Mouse (Mus musculus): ENCODE results near the gene Lrrc10. TPM values are rescaled to one million over a fixed set of nuclear protein-coding genes. Genes with fewer than 3 reads are reported as not detected.

The Lrrc10 gene
- polyA plus RNA-seq, 1 experiment from 2014 or later, result not detected

DNA sequence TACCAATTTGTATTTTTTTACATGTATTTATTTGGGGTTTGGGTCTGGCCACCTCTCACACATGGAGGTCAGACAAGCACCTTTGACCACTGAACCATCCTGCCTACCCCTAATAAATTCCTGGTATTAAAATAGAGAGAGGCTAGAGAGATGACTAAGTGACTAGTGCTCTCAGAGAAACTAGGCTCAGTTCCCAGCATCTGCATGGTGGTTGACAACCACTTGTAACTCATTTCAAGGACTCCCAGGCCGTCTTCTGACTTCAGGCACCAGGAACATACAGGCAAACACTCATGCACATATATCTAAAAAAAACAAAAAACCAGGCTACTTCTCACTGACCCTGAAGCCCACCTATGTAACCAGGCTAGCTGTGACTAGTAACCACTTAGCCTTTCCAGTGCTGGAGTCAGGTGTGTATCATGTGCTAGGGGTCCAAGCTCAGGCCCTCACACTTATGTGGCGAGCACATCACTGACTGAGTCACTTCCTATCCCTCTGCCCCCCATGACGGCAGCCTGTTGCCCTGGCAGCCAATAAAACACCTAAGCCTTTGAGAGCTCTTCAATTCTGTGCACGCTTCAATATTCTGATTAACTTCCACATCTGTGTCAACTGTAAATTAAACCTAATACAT lies 4.9 kb downstream of the Lrrc10 start:
- no peak overlapping the region for H3K27ac ChIP-seq

DNA sequence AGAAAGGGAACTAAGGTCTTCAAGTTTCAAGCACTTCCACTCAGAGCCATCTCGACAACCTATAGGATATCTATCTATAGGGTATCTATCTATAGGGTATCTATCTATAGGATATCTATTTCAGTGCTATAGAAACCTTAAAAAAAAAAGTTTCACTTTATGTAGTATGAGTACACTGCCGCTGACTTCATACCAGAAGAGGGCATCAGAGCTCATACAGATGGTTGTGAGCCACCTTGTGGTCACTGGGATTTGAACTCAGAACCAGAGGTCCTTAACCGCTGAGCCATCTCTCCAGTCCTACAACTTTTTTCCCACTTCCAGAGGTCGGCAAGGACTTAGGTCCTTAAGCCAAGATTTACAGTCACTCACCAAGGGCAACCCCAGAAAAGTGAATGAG lies 10.5 kb downstream of the Lrrc10 start:
- Histone ChIP-seq H3K27me3 (replicated peaks) (no peaks in the 10 kb centered on the region), H3K4me1 (no peaks in the 10 kb centered on the region), H3K36me3 (peaks cover 74% of the 10 kb centered on the region), H3K9me3 (no peaks in the 10 kb centered on the region), H3K27ac (no peak overlapping the region), H3K4me2 (no peak overlapping the region), H3K9ac (no peak overlapping the region), H3K4me3 (replicated peaks) (no peak overlapping the region)
- WGBS, result 93% methylated on average over 4 of the region's 4 CpGs
- no peak for ATAC-seq (ENCODE audit: insufficient read depth, low FRiP score, low read depth)

More for the DNA sequence above, 4.9 kb downstream of the Lrrc10 start:
- Histone ChIP-seq H3K9ac (no peak overlapping the region), H3K4me1 (0 out of 2 replicates have a peak, but pooled peaks cover 8% of the 10 kb centered on the region), H3K27me3 (replicated peaks) (no peaks in the 10 kb centered on the region), H3K9me3 (no peaks in the 10 kb centered on the region), H3K4me3 (replicated peaks) (no peak overlapping the region), H3K36me3 (peaks cover 42% of the 10 kb centered on the region), H3K4me2 (no peak overlapping the region)
- ATAC-seq (ENCODE audit: insufficient read depth, low FRiP score, low read depth), result no peak
- 76% methylated on average over 4 of the region's 4 CpGs for WGBS

DNA sequence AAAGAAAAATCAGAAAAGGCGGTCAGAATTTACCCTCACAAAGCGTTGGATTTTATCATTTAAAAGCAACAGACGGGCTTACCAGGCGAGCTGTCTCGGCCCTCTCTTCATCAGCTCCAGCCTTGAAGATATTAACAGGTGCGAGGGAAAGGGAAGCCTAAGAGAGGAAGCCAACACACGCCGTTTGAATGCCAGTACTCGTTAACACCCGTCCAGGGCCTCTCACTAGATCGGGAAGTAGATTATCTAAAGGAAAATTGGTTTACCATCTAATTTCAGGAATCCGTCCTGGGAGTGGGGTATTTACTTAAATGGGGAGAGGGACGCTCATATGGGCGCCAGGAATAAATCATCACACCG lies 17.7 kb downstream of the Lrrc10 start:
- WGBS, result 2% methylated on average over 15 of the region's 15 CpGs
- Histone ChIP-seq H3K9me3 (no peaks in the 10 kb centered on the region), H3K27ac (peak overlapping the region; percentile 91), H3K4me1 (peaks cover 5% of the 10 kb centered on the region; the same call in 1 of the 2 replicates), H3K4me2 (peak overlapping the region; percentile 86), H3K27me3 (replicated peaks) (no peaks in the 10 kb centered on the region), H3K9ac (peak overlapping the region; percentile 95), H3K4me3 (replicated peaks) (peak overlapping the region; percentile 100), H3K36me3 (peaks cover 33% of the 10 kb centered on the region)
- no peak for ATAC-seq (ENCODE audit: insufficient read depth, low FRiP score, low read depth)

DNA sequence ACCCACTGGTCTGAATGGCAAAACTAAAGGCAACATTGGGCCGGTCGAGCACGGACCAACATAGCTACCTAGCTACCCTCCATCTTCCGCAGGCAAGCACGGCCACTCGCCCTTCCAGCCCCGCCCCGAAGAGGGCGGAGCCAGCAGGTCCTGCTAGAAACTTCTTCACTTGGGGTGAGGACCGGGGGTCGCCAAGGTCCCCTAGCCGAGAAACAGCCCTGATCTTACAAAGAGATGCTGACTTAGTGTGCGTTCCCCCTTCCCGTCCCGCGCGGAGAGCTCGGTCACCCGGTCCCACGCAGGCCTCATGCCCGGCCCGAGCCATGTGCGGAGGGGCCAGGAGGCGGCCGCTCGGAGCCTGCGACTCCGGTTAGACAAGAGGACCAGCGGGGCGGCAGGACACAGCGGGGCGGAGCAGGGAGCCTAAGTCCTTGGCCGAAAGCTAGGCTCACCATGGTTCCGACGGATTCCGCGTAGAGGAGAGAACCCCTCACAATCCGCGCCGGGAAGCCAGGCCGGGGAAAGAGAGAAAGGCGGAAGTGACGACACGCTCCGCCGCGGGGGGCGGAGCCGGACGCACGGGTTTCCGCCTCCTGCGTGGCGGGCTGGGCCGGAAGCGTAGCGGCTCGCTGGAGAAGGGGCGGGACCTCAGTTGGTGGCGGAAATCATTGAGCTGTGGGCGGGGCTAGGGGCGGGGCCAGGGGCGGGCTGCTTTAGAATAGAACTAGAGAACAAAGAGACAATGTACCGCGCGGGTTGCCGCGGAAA lies 18.3 kb downstream of the Lrrc10 start, which contains the start of gene Cct2:
Cct2 (minus strand) TSS at position 561 of the 768 bp plus-strand sequence.
- Histone ChIP-seq H3K9ac (peak within 1 kb of the TSS; percentile 95), H3K36me3 (peaks cover 30% of the 10 kb centered on the region), H3K9me3 (no peaks in the 10 kb centered on the region), H3K4me3 (replicated peaks) (peak within 1 kb of the TSS; percentile 100), H3K27ac (peak within 1 kb of the TSS; percentile 91), H3K4me1 (peaks cover 5% of the 10 kb centered on the region; the same call in 1 of the 2 replicates), H3K27me3 (replicated peaks) (no peaks in the 10 kb centered on the region), H3K4me2 (peak within 1 kb of the TSS; percentile 86)
- WGBS, result under 1% methylated on average over 68 of the region's 68 CpGs
- peak; percentile 94 for ATAC-seq (ENCODE audit: insufficient read depth, low FRiP score, low read depth)

DNA sequence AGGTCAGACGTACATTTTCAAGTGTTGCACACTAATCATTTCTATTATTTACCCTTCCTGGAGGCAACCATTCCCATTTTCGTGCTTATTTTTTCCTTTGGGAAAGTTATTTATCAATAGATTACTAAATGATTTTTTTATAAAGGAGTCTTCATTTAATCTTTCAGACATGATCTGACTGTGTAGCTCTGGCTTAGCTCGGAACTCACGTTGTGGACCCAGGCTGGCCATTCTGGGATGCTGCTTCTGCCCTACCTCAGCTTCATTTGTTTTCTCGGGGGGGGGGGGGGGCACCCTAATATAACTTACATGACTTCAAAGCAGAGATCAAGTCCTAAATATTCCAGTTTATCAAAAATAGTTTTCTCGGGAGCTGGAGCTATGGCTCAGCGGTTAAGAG lies 18.9 kb downstream of the Lrrc10 start:
- Histone ChIP-seq H3K4me1 (peaks cover 5% of the 10 kb centered on the region; the same call in 1 of the 2 replicates), H3K9me3 (no peaks in the 10 kb centered on the region), H3K27me3 (replicated peaks) (no peaks in the 10 kb centered on the region), H3K4me2 (peak overlapping the region; percentile 56), H3K4me3 (replicated peaks) (peak overlapping the region; percentile 100), H3K27ac (peak overlapping the region; percentile 70), H3K36me3 (peaks cover 25% of the 10 kb centered on the region), H3K9ac (no peak overlapping the region; the same call in 1 of the 2 replicates)
- 6% methylated on average over 7 of the region's 7 CpGs for WGBS
- no peak for ATAC-seq (ENCODE audit: insufficient read depth, low FRiP score, low read depth)

DNA sequence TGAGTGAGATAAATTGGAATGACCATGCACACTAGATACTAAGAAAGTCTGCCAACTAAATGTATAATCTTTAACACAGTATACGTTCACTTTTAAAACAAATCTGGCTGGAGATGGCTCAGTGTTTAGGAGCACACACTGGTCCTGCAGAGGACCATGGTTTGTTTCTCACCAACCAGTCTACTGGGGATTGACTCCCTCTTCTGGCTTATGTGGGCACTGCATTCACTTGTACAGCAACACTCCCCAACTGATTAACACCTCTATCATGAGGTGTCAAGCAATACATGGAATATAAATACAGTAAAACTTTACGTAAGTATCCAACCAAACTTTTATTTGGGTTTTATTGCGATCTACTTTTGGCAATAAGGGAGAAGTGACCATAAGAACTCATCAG lies 24.0 kb downstream of the Lrrc10 start:
- Histone ChIP-seq H3K27ac (no peak overlapping the region), H3K36me3 (peaks cover 31% of the 10 kb centered on the region), H3K4me3 (replicated peaks) (no peak overlapping the region), H3K4me2 (no peak overlapping the region), H3K9ac (no peak overlapping the region), H3K9me3 (no peaks in the 10 kb centered on the region), H3K27me3 (replicated peaks) (no peaks in the 10 kb centered on the region), H3K4me1 (no peaks in the 10 kb centered on the region)
- no peak for ATAC-seq (ENCODE audit: insufficient read depth, low FRiP score, low read depth)
- WGBS, result 89% methylated on average over 3 of the region's 3 CpGs

DNA sequence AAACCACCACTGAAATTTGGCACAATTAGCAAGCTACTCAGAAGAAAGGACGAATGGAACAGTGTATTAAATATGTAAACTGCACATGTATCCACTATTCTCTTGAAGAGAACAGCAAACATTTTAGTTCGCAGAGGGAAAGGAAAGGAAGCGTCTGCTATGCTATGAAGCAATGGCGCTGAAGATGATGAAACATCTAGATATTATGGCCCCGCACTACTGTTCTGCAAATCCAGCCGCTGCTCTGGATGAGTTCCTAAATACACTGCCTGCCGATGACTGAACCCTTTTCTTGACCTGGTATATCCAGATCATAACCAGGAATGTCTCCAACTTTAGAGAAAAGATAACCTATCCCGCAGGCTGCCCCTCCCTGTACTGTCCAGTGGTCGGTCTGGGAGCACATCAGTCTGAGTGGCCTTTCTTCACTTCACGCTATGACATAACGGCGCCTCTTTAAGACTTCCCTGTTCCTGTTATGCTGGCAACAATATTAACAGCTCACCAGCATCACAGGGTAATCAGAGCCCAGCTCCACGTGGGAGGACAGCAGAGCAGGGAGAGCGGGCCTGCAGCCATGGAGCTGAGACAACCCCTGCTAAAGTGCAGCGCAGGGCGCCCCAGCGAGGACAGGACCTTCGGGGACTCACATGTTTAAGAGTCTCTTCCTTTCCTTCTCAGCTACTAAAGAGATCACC lies 27.2 kb downstream of the Lrrc10 start:
- H3K4me3 ChIP-seq (replicated peaks), result no peak overlapping the region
- peaks cover 48% of the 10 kb centered on the region for H3K36me3 ChIP-seq
- no peak overlapping the region for H3K27ac ChIP-seq
- 89% methylated on average over 18 of the region's 18 CpGs for WGBS
- no peak overlapping the region for H3K9ac ChIP-seq
- H3K4me2 ChIP-seq, result no peak overlapping the region
- H3K4me1 ChIP-seq, result no peaks in the 10 kb centered on the region
- no peaks in the 10 kb centered on the region for H3K27me3 ChIP-seq (replicated peaks)
- ATAC-seq (ENCODE audit: insufficient read depth, low FRiP score, low read depth), result no peak
- no peaks in the 10 kb centered on the region for H3K9me3 ChIP-seq

DNA sequence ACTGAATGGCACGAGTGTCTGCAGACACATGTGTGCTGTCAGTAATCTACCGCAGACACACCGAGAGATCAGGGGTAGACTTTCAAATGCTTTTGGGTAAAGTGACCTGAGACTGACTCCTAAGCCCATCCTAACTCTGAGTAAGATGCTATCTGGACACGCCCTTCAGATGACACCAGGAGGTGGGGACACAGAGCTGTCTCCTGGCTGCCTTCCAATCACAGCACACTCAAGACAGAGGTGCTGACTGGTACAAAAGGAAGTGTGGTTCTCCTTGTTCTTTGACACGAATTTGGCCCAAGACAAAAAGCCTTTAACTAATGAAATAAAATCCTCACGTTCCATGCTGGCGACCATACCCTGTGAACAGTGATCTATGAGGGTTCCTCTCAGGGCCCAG lies 28.0 kb downstream of the Lrrc10 start:
- 84% methylated on average over 7 of the region's 7 CpGs for WGBS

DNA sequence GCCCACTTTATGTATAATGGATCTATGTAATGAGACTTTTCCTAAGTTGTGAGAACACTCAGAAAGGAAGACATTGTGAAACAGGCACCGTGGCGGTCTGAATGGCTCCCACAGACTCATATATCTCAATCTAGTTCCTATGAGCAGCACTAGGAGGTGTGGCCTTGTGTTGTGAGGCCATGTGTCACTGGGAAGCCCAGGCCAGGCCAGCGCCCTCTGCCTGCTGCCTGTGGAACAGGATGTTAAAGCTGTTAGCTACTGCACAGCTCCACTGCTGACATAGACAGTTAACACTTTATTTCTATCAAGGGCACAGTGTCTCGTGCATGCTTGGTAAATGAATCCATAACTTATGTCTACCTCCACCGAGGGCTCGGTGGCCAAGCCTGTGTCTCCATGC lies 33.1 kb downstream of the Lrrc10 start:
- Histone ChIP-seq H3K4me2 (no peak overlapping the region), H3K36me3 (peaks cover 44% of the 10 kb centered on the region), H3K9me3 (no peaks in the 10 kb centered on the region), H3K27me3 (replicated peaks) (no peaks in the 10 kb centered on the region), H3K9ac (no peak overlapping the region), H3K27ac (no peak overlapping the region), H3K4me3 (replicated peaks) (no peak overlapping the region), H3K4me1 (no peaks in the 10 kb centered on the region)
- 0 out of 2 replicates have a peak, but pooled peaks have one; percentile 18 for ATAC-seq (ENCODE audit: insufficient read depth, low FRiP score, low read depth)
- WGBS, result 70% methylated on average over 6 of the region's 6 CpGs

More for the DNA sequence above, 28.0 kb downstream of the Lrrc10 start:
- no peak overlapping the region for H3K27ac ChIP-seq
- H3K9ac ChIP-seq, result no peak overlapping the region
- no peaks in the 10 kb centered on the region for H3K27me3 ChIP-seq (replicated peaks)
- H3K4me2 ChIP-seq, result no peak overlapping the region
- H3K9me3 ChIP-seq, result no peaks in the 10 kb centered on the region
- peaks cover 49% of the 10 kb centered on the region for H3K36me3 ChIP-seq
- H3K4me1 ChIP-seq, result no peaks in the 10 kb centered on the region
- no peak for ATAC-seq (ENCODE audit: insufficient read depth, low FRiP score, low read depth)
- H3K4me3 ChIP-seq (replicated peaks), result no peak overlapping the region

DNA sequence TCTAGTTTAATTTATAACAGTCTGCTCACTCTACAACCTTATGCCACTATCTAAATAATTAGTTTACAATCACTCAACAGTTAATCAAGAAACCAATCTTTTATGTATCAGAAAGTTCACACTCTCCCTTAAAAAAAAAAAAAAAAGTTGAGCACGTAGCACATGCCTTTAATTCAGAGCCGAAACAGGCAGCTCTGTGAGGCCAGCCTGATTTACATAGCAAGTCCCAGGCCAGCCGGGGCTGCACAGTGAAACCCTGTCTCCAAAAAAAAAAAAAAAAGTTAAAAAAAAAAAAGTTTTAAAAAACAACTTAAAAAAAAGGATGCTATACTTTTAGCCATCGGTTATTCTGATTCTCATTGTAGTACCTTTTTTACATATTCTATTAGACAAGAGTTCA lies 36.2 kb downstream of the Lrrc10 start:
- no peak overlapping the region for H3K4me3 ChIP-seq (replicated peaks)
- no peak overlapping the region for H3K9ac ChIP-seq
- no peak overlapping the region for H3K27ac ChIP-seq
- H3K4me2 ChIP-seq, result no peak overlapping the region
- H3K9me3 ChIP-seq, result no peaks in the 10 kb centered on the region
- no peaks in the 10 kb centered on the region for H3K27me3 ChIP-seq (replicated peaks)
- WGBS, result 78% methylated on average over 4 of the region's 4 CpGs
- no peak for ATAC-seq (ENCODE audit: insufficient read depth, low FRiP score, low read depth)
- H3K4me1 ChIP-seq, result no peaks in the 10 kb centered on the region
- peaks cover 29% of the 10 kb centered on the region for H3K36me3 ChIP-seq

DNA sequence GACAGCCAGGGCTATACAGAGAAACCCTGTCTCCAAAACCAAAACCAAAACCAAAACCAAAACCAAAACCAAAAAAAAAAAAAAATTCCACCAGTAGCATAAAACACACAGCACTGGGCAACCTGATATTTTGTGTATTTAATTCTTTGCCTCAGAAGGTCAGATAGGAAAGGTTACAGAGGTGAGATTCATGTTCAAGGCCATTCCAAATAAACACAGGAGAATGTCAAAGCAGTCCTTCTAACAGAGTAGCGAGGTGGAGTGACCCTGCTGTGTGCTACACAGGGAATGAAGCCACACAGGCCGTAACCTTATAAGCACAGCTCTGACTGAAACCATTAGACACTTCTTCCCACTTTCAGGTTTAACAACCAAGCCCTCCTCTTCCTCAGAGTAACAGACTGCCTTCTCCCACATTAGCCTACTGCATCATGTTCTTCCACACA lies 36.8 kb downstream of the Lrrc10 start:
- H3K4me2 ChIP-seq, result no peak overlapping the region
- no peaks in the 10 kb centered on the region for H3K27me3 ChIP-seq (replicated peaks)
- WGBS, result 78% methylated on average over 2 of the region's 2 CpGs
- H3K9ac ChIP-seq, result no peak overlapping the region
- no peaks in the 10 kb centered on the region for H3K9me3 ChIP-seq
- no peak for ATAC-seq (ENCODE audit: insufficient read depth, low FRiP score, low read depth)
- H3K4me3 ChIP-seq (replicated peaks), result no peak overlapping the region
- no peaks in the 10 kb centered on the region for H3K4me1 ChIP-seq
- no peak overlapping the region for H3K27ac ChIP-seq
- H3K36me3 ChIP-seq, result peaks cover 23% of the 10 kb centered on the region; the same call in 1 of the 2 replicates

DNA sequence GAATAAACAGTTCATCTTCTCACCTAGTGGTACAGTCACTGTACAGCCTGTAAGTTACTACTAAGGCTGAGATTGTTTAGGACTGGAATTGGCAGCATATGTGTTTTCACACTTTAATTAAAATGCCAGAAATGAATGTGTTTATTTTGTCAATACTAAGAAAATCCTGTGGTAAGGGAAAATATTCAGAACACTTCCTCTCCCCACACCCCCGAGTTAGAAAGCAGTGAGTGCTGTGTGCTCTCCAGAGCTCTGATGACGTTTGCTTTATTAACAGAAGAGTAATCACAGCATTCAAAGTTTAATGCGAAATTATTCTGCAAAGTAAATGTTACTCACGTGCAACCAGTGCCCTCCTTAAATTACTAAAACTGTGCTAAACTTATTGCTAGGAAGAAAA lies 44.5 kb downstream of the Lrrc10 start:
- 51% methylated on average over 4 of the region's 4 CpGs for WGBS
- H3K9ac ChIP-seq, result no peak overlapping the region
- H3K4me2 ChIP-seq, result no peak overlapping the region
- H3K27me3 ChIP-seq (replicated peaks), result no peaks in the 10 kb centered on the region
- no peaks in the 10 kb centered on the region; the same call in 1 of the 2 replicates for H3K36me3 ChIP-seq
- no peak overlapping the region for H3K27ac ChIP-seq
- H3K9me3 ChIP-seq, result no peaks in the 10 kb centered on the region
- H3K4me3 ChIP-seq (replicated peaks), result no peak overlapping the region
- ATAC-seq (ENCODE audit: insufficient read depth, low FRiP score, low read depth), result no peak
- no peaks in the 10 kb centered on the region for H3K4me1 ChIP-seq
